Mouse (Mus musculus): ENCODE data around the gene Pcca. TPM values are rescaled to one million over a fixed set of nuclear protein-coding genes. Genes with fewer than 3 reads are reported as not detected.

The Pcca gene
- polyA plus RNA-seq, 1 experiment from 2014 or later: 32.2 TPM

- no peak for ATAC-seq (ENCODE audit: low FRiP score, low read depth)
- Histone ChIP-seq H3K9ac (replicated peaks) (no peak overlapping the region), H3K27ac (replicated peaks) (no peak overlapping the region), H3K27me3 (no peaks in the 10 kb centered on the region), H3K4me3 (no peak overlapping the region), H3K36me3 (no peaks in the 10 kb centered on the region), H3K4me1 (no peaks in the 10 kb centered on the region), H3K4me2 (replicated peaks) (no peak overlapping the region), H3K9me3 (no peaks in the 10 kb centered on the region)
- 82% methylated on average over 2 of the region's 2 CpGs for WGBS
Measured at GRCm38 (mm10) chr14:122823791-122824190, 289.7 kb downstream of the Pcca start.

GRCm38 (mm10) chr14:122825464-122825863 lies 291.3 kb downstream of the Pcca start:
- Histone ChIP-seq H3K4me3 (no peak overlapping the region), H3K4me1 (no peaks in the 10 kb centered on the region), H3K9ac (replicated peaks) (no peak overlapping the region), H3K4me2 (replicated peaks) (no peak overlapping the region), H3K27ac (replicated peaks) (no peak overlapping the region), H3K27me3 (no peaks in the 10 kb centered on the region), H3K36me3 (no peaks in the 10 kb centered on the region), H3K9me3 (no peaks in the 10 kb centered on the region)
- ATAC-seq (ENCODE audit: low FRiP score, low read depth): no peak
- 93% methylated on average over 2 of the region's 2 CpGs for WGBS

DNA sequence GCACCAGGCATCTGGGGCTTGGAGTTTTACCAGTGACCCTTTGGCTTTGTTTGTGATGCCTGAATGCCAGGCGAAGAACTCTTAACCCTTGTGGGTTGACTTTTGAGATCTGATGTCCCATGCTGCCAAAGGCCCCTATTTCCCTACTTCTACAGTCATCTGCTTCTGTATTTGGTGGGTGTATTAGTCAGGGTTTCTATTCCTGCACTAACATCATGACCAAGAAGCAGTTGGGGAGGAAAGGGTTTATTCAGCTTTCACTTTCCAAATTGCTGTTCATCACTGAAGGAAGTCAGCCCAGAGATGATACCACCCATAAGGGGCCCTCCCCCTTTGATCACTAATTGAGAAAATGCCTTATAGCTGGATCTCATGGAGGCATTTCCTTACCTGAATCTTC lies 296.3 kb downstream of the Pcca start:
- peaks cover 3% of the 10 kb centered on the region; the same call in 1 of the 2 replicates for H3K9me3 ChIP-seq
- H3K4me3 ChIP-seq: no peak overlapping the region
- H3K4me2 ChIP-seq (replicated peaks): no peak overlapping the region
- H3K36me3 ChIP-seq: no peaks in the 10 kb centered on the region
- H3K4me1 ChIP-seq: no peaks in the 10 kb centered on the region
- no peak overlapping the region for H3K9ac ChIP-seq (replicated peaks)
- ATAC-seq (ENCODE audit: low FRiP score, low read depth): no peak
- 96% methylated on average over 1 of the region's 1 CpGs for WGBS
- H3K27ac ChIP-seq (replicated peaks): no peak overlapping the region
- no peaks in the 10 kb centered on the region for H3K27me3 ChIP-seq

GRCm38 (mm10) chr14:122833666-122834065 lies 299.5 kb downstream of the Pcca start:
- no peak overlapping the region for H3K9ac ChIP-seq (replicated peaks)
- no peak overlapping the region for H3K27ac ChIP-seq (replicated peaks)
- no peak for ATAC-seq (ENCODE audit: low FRiP score, low read depth)
- WGBS: 91% methylated on average over 3 of the region's 3 CpGs
- H3K4me1 ChIP-seq: 0 out of 2 replicates have a peak, but pooled peaks cover 2% of the 10 kb centered on the region
- peaks cover 3% of the 10 kb centered on the region; the same call in 1 of the 2 replicates for H3K9me3 ChIP-seq
- H3K36me3 ChIP-seq: no peaks in the 10 kb centered on the region
- H3K4me2 ChIP-seq (replicated peaks): no peak overlapping the region
- no peaks in the 10 kb centered on the region for H3K27me3 ChIP-seq
- no peak overlapping the region for H3K4me3 ChIP-seq

GRCm38 (mm10) chr14:122834753-122835152 lies 300.6 kb downstream of the Pcca start:
- Histone ChIP-seq H3K4me1 (0 out of 2 replicates have a peak, but pooled peaks cover 2% of the 10 kb centered on the region), H3K4me2 (replicated peaks) (no peak overlapping the region), H3K27me3 (no peaks in the 10 kb centered on the region), H3K4me3 (no peak overlapping the region), H3K36me3 (no peaks in the 10 kb centered on the region), H3K9ac (replicated peaks) (no peak overlapping the region), H3K9me3 (peaks cover 3% of the 10 kb centered on the region; the same call in 1 of the 2 replicates), H3K27ac (replicated peaks) (no peak overlapping the region)
- WGBS: 87% methylated on average over 1 of the region's 1 CpGs
- no peak for ATAC-seq (ENCODE audit: low FRiP score, low read depth)

DNA sequence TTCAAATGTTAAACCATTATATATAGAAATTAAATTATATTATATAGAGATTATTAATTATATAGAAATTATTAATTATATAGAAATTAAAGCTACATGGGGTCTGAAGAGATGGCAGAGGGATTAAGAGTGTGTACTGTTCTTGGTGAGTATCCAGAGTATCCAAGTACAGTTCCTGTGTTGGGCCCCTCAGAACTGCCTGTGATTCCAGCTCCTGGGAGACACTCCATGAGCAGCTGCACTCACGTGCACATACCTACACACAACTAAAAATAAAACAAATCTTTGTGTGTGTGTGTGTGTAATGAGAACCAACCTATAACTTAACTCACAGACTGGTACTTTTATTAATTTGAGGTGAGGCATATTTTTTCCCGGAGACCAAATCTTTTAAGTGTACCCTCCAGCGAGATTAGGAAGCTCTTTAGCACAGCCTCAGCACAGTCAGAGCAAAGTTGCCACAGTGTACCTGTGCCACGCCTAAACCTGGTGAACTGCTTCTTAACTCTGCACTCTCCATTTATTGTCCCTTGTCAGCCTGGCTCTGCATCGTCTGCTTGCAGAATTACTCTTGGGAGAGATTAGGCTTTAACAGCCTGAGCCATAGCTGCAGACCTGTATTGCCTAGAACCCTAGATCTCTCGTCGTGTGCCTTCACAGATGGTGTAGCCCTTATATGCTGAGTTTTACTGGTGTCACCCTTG lies 301.5 kb downstream of the Pcca start:
- Histone ChIP-seq H3K4me2 (replicated peaks) (no peak overlapping the region), H3K9me3 (peaks cover 3% of the 10 kb centered on the region; the same call in 1 of the 2 replicates), H3K4me1 (0 out of 2 replicates have a peak, but pooled peaks cover 2% of the 10 kb centered on the region), H3K36me3 (no peaks in the 10 kb centered on the region), H3K9ac (replicated peaks) (no peak overlapping the region), H3K27me3 (no peaks in the 10 kb centered on the region), H3K27ac (replicated peaks) (no peak overlapping the region), H3K4me3 (no peak overlapping the region)
- WGBS: 58% methylated on average over 7 of the region's 7 CpGs
- ATAC-seq (ENCODE audit: low FRiP score, low read depth): no peak

DNA sequence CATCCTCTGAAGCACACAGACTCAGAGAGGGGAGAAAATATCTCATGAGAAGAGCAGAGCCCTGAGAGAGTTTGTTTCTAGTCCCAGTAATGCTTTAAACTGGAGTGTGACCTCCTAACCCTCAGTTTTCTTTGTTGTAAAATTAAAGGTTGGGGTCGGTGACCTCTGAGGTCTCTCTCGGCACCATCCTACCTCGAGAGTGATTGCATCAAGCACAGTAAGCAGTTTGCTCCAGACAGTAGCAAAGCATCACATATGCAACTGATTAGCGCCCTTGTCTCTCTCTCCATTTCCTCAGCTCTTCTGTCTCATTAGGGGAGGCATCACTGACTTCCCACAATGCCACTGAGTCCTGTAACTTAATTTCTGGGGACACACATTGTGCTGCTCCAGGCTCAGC lies 302.1 kb downstream of the Pcca start:
- 24% methylated on average over 4 of the region's 4 CpGs for WGBS
- H3K4me1 ChIP-seq: 0 out of 2 replicates have a peak, but pooled peaks cover 2% of the 10 kb centered on the region
- H3K36me3 ChIP-seq: no peaks in the 10 kb centered on the region
- H3K27ac ChIP-seq (replicated peaks): no peak overlapping the region
- H3K4me3 ChIP-seq: no peak overlapping the region
- no peak for ATAC-seq (ENCODE audit: low FRiP score, low read depth)
- no peaks in the 10 kb centered on the region for H3K27me3 ChIP-seq
- no peak overlapping the region for H3K4me2 ChIP-seq (replicated peaks)
- peaks cover 3% of the 10 kb centered on the region; the same call in 1 of the 2 replicates for H3K9me3 ChIP-seq
- no peak overlapping the region for H3K9ac ChIP-seq (replicated peaks)

- no peak overlapping the region for H3K4me2 ChIP-seq (replicated peaks)
- no peaks in the 10 kb centered on the region for H3K36me3 ChIP-seq
- H3K9me3 ChIP-seq: peaks cover 3% of the 10 kb centered on the region; the same call in 1 of the 2 replicates
- H3K27ac ChIP-seq (replicated peaks): no peak overlapping the region
- H3K27me3 ChIP-seq: no peaks in the 10 kb centered on the region
- no peak overlapping the region for H3K4me3 ChIP-seq
- H3K9ac ChIP-seq (replicated peaks): no peak overlapping the region
- 77% methylated on average over 2 of the region's 2 CpGs for WGBS
- ATAC-seq (ENCODE audit: low FRiP score, low read depth): no peak
- 0 out of 2 replicates have a peak, but pooled peaks cover 2% of the 10 kb centered on the region for H3K4me1 ChIP-seq
Measured at GRCm38 (mm10) chr14:122837018-122837417, 302.9 kb downstream of the Pcca start.

DNA sequence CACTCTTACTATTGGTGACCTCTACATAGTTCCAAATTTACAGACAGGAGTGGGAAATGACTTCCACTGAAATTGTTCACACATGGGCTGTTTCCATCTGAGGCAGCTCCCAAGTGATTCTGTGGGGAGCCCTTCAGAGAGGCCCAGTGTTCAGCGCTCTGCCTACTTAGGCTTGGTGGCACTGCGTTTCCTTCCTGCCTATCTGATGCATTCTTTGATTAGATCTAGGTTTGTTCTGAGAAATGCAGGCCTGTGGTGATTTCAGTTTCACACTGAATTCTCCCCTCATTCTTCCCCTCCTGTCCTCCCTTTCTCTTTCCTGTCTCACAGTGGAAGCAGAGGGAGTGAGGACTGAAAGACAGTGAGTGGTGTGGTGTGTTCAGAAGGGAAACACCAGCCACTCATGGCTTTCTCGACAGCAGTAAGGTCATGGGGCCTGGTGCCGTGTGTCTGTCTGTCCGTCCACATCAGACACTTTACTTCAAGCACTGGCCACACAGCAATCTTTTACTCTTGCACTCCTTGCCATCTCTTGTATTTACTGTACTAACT lies 318.5 kb downstream of the Pcca start:
- Histone ChIP-seq H3K4me1 (no peaks in the 10 kb centered on the region), H3K9ac (replicated peaks) (no peak overlapping the region)
- WGBS: 87% methylated on average over 5 of the region's 5 CpGs

GRCm38 (mm10) chr14:122859792-122860191 lies 325.7 kb downstream of the Pcca start:
- no peak overlapping the region for H3K4me2 ChIP-seq (replicated peaks)
- ATAC-seq (ENCODE audit: low FRiP score, low read depth): no peak
- H3K9me3 ChIP-seq: no peaks in the 10 kb centered on the region
- H3K27me3 ChIP-seq: no peaks in the 10 kb centered on the region
- H3K36me3 ChIP-seq: no peaks in the 10 kb centered on the region
- no peak overlapping the region for H3K4me3 ChIP-seq
- peaks cover 6% of the 10 kb centered on the region; the same call in 1 of the 2 replicates for H3K4me1 ChIP-seq
- WGBS: 84% methylated on average over 1 of the region's 1 CpGs
- H3K9ac ChIP-seq (replicated peaks): no peak overlapping the region
- no peak overlapping the region for H3K27ac ChIP-seq (replicated peaks)

More for the DNA sequence above, 318.5 kb downstream of the Pcca start:
- no peaks in the 10 kb centered on the region for H3K27me3 ChIP-seq
- H3K4me3 ChIP-seq: no peak overlapping the region
- H3K4me2 ChIP-seq (replicated peaks): no peak overlapping the region
- ATAC-seq (ENCODE audit: low FRiP score, low read depth): no peak
- H3K27ac ChIP-seq (replicated peaks): peak overlapping the region; percentile 39; the same call in 1 of the 2 replicates
- H3K36me3 ChIP-seq: no peaks in the 10 kb centered on the region
- H3K9me3 ChIP-seq: no peaks in the 10 kb centered on the region

- no peaks in the 10 kb centered on the region for H3K27me3 ChIP-seq
- H3K4me2 ChIP-seq (replicated peaks): no peak overlapping the region
- H3K36me3 ChIP-seq: no peaks in the 10 kb centered on the region
- 66% methylated on average over 4 of the region's 4 CpGs for WGBS
- no peaks in the 10 kb centered on the region for H3K9me3 ChIP-seq
- no peak overlapping the region for H3K27ac ChIP-seq (replicated peaks)
- no peak overlapping the region for H3K9ac ChIP-seq (replicated peaks)
- H3K4me3 ChIP-seq: no peak overlapping the region
- H3K4me1 ChIP-seq: peaks cover 6% of the 10 kb centered on the region; the same call in 1 of the 2 replicates
- no peak for ATAC-seq (ENCODE audit: low FRiP score, low read depth)
Measured at GRCm38 (mm10) chr14:122862623-122863022, 328.5 kb downstream of the Pcca start.

DNA sequence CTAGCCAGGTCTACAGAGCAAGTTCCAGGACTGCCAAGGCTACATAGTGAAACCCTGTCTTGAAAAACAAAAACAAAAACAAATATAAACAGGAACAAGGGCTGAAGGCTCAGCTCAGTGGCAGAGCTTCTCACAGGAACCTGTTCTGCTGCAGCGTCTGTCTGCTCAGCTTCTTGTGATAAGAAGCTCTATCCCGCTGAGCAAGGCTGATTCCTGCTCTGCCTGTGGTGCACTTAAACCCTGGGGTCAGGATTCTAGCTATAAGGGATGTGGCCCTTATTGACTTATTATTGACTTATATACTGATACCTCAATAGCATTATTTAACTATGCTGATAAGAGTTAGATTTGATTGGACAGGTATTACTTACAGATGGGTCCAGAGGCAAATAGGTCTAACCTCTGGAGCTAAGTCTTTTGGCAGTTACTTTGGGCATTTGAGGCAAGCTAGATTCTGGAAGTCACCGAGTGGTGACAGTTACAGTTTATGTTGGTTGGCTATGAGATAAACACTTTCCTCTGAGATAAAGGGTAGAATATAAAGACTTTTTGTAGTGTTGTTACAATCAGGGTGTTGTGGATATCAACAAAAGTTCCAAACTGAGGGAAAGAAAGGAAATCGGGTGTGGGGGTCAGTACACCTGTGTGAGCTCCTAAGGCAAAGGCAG lies 331.5 kb downstream of the Pcca start:
- Histone ChIP-seq H3K4me3 (no peak overlapping the region), H3K27ac (replicated peaks) (no peak overlapping the region), H3K9ac (replicated peaks) (no peak overlapping the region), H3K27me3 (no peaks in the 10 kb centered on the region), H3K4me2 (replicated peaks) (no peak overlapping the region), H3K4me1 (peaks cover 6% of the 10 kb centered on the region; the same call in 1 of the 2 replicates), H3K36me3 (no peaks in the 10 kb centered on the region), H3K9me3 (no peaks in the 10 kb centered on the region)
- 84% methylated on average over 4 of the region's 4 CpGs for WGBS
- no peak for ATAC-seq (ENCODE audit: low FRiP score, low read depth)
